Mouse (Mus musculus) embryonic stem cell, embryonic (primary cell): ENCODE results near the gene Atm.

Source experiments
- CTCF ChIA-PET, 4 experiments: fragments of 300-600 bp in 2 of 4; fragments of 350-600 bp in 2 of 4; sonication (Branson Sonifier 250); formaldehyde crosslinking; loops; one replicate each; lab custom pipeline; 2022; ENCODE audit warnings: inconsistent platforms in 2 of 4; lab: Charles Lee
- POLR2A ChIA-PET, 4 experiments: fragments of 300-600 bp in 2 of 4; fragments of 350-600 bp in 2 of 4; sonication (Branson Sonifier 250); formaldehyde crosslinking; loops; one replicate each; lab custom pipeline; 2022; ENCODE audit warnings: antibody characterized with exemption in 4 of 4, inconsistent platforms in 1 of 4; lab: Charles Lee

The Atm gene

DNA sequence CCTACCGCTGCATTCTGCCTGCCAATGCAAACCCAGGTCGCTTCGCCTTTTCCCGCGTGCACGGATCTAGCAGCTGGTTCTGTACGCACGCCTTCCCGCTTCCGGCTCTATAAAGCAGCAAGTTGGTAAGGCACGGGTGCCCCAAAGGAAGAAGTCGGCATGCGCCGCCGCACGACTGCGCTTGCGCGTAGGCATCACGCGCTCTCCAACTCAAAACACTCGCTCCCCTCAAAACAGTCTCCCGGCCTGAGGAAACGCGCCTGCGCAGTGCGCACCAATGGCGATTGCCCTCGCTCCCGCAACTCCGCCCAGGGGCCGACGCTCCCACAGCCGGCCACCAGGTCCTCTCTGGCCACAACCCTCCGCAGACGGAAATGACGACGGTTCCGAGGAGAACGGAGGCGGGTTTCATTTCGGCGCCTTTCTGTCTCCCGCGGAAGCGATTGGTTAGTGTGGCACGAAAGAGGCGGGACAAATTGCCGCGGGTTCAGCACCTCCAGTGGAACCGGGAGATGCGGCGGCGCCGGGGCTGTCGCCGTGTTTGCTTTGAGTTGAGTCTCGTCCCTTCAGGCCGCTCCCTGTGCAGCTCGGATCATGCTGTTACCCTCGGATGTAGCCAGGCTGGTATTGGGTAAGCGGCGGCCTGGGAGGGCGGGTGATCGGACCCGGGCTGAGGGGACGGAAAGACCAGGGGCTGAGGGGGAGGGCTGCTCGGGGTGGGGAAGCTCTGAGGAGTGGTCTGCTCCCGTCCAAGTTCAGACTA, at the start of gene Atm, which contains the start of gene Npat:
Atm (minus strand) TSS at position 183 of the 763 bp plus-strand sequence.
Npat (plus strand) TSS at position 490 of the 763 bp plus-strand sequence.
- POLR2A ChIA-PET = interaction anchor here in 3 of 4 experiments (0.5 to 2.9 kb wide), 25 partner anchors 9 to 584 kb away, joined by 3 to 14 read pairs (median 4); partner anchors contain the start of genes Acat1 (in 2 of the 3), Cul5 (in 1 of the 3) and Ddx10 (in 1 of the 3)
- CTCF ChIA-PET = no interaction called here

DNA sequence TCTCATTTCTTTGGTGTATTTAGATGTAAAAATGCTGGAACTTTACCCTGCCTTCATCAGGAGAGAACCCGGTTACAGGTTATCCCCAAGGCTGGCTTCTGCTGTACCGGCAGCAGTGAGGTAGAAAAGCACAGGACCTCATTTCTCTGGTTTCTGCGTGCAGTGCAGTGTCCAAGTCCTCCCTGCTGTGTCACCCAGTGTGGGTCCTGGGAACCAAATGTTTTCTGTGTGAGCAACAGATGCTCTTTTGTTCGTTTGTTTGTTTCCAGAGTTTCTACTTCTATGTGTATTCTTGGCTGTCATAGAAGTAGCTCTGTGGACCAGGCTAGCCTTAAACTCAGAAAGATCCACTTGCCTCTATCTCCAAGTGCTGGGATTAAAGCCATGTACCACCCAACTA, 45.3 kb upstream of the Atm start:
- CTCF ChIA-PET = interaction anchor here in 1 of 4 experiments (0.7 kb wide), 1 partner anchor 11 kb away, joined by 3 read pairs; no protein-coding TSS in a partner anchor
- POLR2A ChIA-PET = interaction anchor here in 1 of 4 experiments (1.0 to 1.4 kb wide), 2 partner anchors 11 to 13 kb away, joined by 3 to 4 read pairs; no protein-coding TSS in a partner anchor

DNA sequence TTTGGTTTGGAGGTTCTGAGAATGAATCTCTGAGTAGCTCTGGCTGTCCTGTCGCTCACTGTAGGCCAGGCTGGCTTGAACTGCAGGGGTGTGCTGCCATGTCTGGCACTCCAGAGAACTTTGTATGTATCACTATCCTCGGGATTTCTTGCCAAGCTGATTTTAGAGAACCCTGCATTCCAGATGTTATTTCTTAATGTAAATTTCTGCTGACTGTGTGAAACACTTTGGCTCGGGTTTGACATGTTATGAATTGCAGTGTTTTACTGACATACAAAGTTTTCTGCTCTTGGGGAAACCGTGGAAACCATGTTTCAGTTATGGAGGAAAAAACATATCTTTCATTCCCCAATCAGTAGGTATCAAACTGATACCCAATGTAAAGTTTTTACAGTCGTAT, 39.2 kb upstream of the Atm start:
- CTCF ChIA-PET = interaction anchor here in 2 of 4 experiments (0.7 to 1.2 kb wide), 2 partner anchors 19 to 35 kb away, joined by 3 read pairs; partner anchors contain the start of gene Acat1 (in 1 of the 2)
- POLR2A ChIA-PET = interaction anchor here in 2 of 4 experiments (0.9 to 2.2 kb wide), 6 partner anchors 8 to 23 kb away, joined by 3 to 7 read pairs (median 5); no protein-coding TSS in a partner anchor

DNA sequence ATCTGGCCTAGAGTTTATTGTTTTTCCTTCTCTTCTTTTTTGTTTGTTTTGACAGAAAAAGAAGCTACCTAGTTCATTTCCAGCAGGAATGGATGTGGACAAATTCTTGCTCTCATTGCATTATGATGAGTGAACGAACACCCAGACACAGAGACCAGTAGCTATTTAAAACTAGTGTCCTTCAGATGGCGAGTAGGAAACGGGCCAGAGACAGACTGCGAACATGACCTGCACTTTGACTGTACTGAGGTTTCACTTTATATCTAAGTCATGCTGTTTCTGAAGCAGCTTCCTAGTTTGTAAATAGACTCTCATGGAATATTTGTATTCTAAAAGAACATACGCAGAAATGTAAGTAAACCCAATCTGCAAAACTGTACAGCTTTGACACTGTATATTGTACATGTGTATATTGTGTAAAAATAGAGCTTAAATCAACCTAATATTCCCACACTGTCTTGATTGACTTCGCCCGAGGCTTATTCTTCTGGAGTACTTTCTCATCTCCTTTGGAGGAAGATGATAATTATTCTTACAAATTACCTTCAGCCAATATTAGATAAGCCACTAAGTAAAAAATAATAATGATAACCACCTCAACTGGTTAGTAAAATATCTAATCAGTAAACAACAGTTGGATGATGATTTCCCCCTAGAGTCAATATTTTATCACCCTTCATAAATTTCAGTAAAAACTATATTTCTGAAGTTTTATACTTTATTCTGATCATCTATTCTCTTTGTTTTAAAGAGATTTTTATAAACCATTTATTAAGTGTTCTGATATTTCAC, 36.2 kb upstream of the Atm start:
- ChIA-PET CTCF (interaction anchor here in 1 of 4 experiments (0.6 kb wide), 1 partner anchor 1005 kb away, joined by 5 read pairs; no protein-coding TSS in a partner anchor), POLR2A (interaction anchor here in 2 of 4 experiments (0.9 to 1.5 kb wide), 5 partner anchors 8 to 97 kb away, joined by 3 to 5 read pairs (median 3); partner anchors contain the start of gene Cul5 (in 1 of the 2))

DNA sequence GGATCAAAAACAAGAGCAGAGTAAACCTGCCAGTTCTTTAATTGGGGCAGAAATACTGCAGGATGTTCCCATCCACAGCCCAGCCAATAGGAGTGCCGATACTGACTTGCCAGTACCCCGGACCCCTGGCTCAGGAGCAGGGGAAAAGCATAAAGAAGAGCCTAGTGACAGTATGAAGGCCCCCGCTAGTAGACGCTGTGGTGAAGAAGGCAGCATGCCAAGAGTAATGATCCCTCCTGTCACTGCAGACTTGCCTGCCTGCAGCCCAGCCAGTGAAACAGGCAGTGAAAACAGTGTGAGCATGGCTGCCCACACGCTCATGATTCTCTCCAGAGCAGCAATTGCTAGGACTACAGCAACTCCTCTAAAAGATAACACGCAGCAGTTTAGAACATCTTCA, 34.1 kb upstream of the Atm start:
- POLR2A ChIA-PET = interaction anchor here in 2 of 4 experiments (1.0 to 1.3 kb wide), 3 partner anchors 9 to 39 kb away, joined by 3 to 7 read pairs (median 4); no protein-coding TSS in a partner anchor
- CTCF ChIA-PET = interaction anchor here in 2 of 4 experiments (0.5 to 0.7 kb wide), 2 partner anchors 9 to 22 kb away, joined by 3 read pairs; no protein-coding TSS in a partner anchor

DNA sequence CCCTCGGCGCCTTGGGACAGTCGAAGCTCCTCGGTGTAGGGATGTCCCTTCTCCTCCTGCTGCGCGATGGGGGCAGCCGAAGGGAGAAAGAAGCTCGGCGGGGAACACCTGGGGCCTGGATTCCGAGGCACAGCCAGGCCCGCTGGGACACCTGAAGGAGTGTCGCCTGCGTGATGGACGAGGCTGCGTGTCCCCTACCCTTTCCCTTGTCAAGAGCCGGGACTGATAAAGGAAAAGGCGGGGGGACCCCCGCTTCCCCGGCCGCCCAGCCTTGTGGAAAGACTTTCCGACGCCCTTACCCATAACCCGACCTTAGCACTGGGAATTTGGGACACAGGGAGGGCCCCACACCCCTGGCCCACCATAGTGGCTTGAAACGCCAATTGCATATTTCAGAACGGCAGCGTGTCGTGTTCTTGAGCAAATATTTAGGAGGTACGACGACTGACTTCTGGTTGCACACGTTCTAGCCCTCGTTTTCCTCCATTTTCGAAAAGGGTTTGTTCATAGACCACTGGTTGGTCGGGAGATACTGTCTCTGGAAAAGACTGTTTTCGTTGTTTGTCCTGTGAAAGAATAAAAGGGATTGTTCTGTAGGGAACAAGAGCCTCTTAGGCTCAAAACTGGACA, 911 bp upstream of the Atm start:
- ChIA-PET POLR2A (interaction anchor here in 2 of 4 experiments (0.6 to 2.9 kb wide), 11 partner anchors 16 to 133 kb away, joined by 3 to 14 read pairs (median 5); partner anchors contain the start of genes Acat1 (in 1 of the 2) and Cul5 (in 1 of the 2)), CTCF (no interaction called here)

DNA sequence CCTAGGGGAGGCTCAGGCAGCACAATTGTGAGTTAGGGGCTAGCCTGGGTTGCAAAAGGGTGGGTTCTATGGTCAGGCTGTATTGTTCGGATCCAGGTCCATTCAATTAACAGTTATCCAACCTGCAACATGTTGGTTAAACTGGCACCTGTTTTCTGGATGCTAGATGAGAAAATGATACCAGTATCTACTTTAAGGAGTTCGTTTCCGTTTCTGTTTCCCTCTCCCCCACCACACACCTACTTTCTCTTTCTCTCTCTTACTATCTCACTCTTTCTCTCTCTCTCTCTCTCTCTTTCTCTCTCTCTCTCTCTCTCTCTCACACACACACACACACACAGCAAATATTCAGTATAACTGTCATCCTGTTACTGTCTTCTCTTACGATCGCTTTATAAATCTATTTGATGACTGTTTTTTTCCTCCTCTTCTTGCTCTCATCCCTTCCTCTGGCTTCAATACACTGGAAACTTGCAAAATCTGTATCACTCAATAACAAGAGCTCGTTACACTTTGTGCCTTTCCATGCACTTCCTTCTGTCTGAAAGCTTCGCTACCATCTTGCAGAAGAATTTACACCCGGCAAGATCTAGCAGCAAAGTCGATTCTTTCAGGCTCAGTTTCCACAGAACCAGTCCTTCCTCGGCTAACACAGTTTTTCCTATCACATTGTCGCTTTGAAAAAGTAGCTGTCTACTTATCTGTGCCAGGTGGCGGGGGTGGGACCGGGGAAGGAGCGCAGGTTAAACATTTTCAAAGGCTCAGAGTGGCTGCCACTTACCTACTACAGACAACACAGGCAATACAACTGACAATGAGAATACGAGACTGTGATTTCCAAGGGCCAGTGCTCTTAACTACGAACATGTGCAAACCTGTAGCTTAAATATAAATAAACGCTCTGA, 872 bp downstream of the Atm start:
- ChIA-PET CTCF (interaction anchor here in 1 of 4 experiments (0.6 kb wide), 1 partner anchor 137 kb away, joined by 4 read pairs; no protein-coding TSS in a partner anchor), POLR2A (interaction anchor here in 3 of 4 experiments (0.5 to 2.9 kb wide), 23 partner anchors 8 to 585 kb away, joined by 3 to 14 read pairs (median 4); partner anchors contain the start of genes Acat1 (in 1 of the 3), Cul5 (in 1 of the 3), Ddx10 (in 1 of the 3) and Slc35f2 (in 1 of the 3))

DNA sequence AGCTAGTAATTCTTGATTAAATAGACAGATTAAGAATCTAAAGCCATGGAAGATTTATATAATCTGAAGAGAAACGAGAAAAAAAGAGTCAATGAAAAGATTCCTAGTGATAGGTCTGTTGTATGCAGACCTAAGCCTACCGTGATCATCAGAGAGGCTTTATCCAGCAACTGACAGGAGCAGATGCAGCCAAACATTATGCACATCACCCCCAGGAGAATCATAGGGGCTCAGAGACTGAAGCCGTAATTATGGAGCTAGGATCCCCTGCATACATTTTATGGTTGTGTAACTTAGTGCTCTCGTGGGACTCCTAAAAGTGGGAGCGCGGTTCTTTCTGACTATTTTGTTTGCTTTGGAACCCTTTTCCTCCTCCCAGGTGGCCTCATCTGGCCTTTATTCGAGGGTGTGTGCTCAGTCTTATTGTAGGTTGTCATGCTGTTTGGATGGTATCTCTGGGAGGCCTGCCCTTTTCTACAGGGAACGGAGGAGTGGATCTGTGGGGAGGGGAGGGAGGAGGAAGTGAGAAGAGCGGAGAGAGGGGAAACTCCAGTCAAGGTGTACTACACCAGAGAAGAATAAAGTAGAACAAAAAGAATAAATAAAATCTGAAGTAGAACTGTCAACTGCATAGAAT, 19.0 kb downstream of the Atm start:
- ChIA-PET CTCF (no interaction called here), POLR2A (no interaction called here)

DNA sequence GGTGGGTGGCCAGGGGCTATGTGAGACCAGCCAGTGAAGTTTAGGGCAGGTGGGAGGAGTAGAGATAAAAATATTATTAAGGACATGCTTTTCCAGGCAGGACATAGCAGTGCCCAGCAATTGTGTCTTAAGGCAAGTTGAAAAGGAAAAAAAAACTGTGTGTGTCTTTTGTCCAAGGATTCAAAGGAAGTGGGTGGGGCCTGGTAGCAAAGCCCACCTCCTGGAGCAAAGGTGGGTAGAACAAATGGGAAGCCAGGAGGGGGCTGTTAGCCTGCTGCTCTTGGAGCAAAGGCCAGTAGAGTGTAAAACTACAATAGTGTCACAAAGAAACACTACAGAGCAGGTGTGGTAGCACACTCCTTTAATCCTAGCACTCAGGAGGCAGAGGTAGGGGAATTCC, 22.4 kb downstream of the Atm start:
- CTCF ChIA-PET = no interaction called here
- POLR2A ChIA-PET = interaction anchor here in 1 of 4 experiments (0.8 kb wide), 1 partner anchor 42 kb away, joined by 3 read pairs; no protein-coding TSS in a partner anchor

DNA sequence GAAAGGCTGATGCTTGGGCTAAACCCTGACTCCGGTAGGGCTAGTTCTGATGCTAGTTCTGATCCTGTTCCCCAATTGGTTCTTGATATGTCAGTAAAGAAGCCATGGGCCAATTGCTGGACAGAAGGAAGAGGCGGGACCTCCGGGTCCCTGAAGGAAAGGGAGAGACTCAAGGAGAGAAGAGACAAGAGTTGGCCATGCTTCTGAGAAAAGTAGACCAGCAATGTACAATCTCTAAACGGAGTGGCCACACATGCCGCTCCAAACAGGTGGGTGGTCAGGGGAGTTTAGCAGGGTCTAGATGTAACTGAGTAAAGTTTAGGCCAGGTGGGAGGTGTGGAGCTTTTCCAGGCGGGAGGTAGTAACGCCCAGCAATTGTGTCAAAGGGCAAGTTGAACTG, 28.5 kb downstream of the Atm start:
- ChIA-PET POLR2A (interaction anchor here (0.6 to 2.0 kb wide), 12 partner anchors 15 to 522 kb away, joined by 3 to 14 read pairs (median 4); partner anchors contain the start of genes Atm (in 2 of the 4), Npat (in 2 of the 4) and Acat1 (in 1 of the 4)), CTCF (interaction anchor here in 1 of 4 experiments (0.6 kb wide), 1 partner anchor 160 kb away, joined by 4 read pairs; no protein-coding TSS in a partner anchor)

DNA sequence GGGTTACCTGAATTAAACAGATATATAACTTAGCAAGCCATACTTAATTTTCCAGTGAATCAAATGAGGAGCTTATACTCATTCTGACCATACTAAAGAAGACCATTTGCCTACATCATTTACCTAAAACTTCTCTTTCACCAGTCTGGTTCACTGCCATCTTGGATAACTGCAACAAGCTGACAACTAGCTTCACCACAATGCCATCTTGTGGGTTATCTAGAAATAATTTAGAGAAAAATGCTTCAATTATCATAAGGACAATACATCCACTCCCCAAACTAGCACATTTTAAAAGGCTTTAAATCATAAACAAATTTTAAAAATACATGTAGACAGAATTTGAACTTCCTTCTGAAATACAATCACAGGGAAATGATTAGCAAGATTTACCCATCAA, 50.7 kb downstream of the Atm start:
- POLR2A ChIA-PET = interaction anchor here in 1 of 4 experiments (1.0 kb wide), 1 partner anchor 23 kb away, joined by 3 read pairs; no protein-coding TSS in a partner anchor
- CTCF ChIA-PET = no interaction called here

DNA sequence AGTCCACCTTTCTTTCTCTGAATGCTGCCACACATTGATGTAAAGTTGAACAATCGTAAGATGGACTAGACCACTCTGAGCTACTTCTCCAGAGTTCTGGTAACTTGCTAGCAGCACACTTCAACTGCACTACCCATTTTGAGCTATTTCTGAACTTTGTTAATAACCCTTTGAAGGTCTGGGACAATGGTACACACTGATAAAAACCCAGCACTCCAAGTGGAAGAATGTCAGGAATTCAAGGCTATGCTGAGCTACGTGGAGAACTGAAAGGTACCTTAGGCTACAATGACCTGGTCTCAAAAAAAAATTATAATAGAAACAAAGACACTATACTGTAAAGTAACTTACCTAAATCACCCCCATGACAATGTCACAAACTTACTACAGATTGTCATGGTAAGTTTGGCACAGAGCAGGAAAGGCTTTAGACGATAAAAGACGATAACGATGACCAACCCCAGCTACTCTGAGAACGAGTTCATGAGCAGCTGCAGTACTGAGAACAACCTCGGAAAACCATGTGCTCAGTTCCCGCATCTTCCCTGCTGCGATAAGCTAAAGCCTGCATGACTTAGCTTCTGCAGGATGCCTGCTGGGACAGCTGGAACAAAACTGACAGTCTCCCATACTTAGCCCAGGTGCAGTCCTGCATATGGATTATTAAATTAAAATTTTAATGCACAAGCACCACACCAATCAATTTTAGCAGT, 63.6 kb downstream of the Atm start:
- POLR2A ChIA-PET = interaction anchor here in 1 of 4 experiments (0.6 kb wide), 1 partner anchor 14 kb away, joined by 7 read pairs; no protein-coding TSS in a partner anchor
- CTCF ChIA-PET = no interaction called here

DNA sequence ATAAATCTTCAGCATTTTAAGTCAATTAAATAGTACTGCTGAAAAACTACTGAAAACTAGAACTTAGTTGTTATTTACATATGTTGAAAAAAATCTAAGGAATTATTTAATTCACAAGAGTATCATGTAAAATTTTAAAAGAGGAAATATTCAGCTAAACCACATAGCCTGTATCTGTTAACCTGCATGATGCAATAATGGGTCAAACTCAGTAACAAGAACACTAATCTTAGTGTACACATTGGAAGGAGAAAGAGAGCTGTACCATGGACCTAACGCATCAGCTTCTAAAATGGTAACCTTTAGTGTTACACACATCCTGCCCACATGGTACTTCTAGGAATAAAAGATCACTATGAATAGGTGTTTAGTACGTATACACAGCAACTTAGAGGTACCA, 84.5 kb downstream of the Atm start:
- POLR2A ChIA-PET = interaction anchor here in 1 of 4 experiments (1.0 kb wide), 1 partner anchor 47 kb away, joined by 3 read pairs; no protein-coding TSS in a partner anchor
- CTCF ChIA-PET = interaction anchor here in 1 of 4 experiments (0.7 kb wide), 1 partner anchor 23 kb away, joined by 3 read pairs; no protein-coding TSS in a partner anchor

DNA sequence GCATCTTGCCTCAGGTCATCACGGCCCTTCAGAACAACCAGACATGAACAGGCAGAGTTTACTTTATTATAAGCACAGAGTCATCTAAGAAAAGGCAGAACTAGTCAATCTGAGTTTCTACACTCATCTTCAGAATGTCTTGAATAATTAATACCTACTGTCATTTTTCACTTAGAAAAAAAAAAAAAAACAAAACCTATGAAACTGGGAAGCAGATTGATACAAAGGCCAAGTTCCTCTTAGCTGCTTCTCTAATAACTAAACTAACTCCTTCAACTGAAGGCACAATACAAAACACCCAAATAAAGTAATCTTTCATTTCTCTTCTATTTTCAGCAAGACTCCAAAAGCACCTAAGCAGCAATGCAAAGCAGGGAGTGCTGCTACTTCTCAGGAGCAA, 85.9 kb downstream of the Atm start:
- CTCF ChIA-PET = no interaction called here
- POLR2A ChIA-PET = interaction anchor here in 1 of 4 experiments (1.2 kb wide), 1 partner anchor 217 kb away, joined by 3 read pairs; no protein-coding TSS in a partner anchor

DNA sequence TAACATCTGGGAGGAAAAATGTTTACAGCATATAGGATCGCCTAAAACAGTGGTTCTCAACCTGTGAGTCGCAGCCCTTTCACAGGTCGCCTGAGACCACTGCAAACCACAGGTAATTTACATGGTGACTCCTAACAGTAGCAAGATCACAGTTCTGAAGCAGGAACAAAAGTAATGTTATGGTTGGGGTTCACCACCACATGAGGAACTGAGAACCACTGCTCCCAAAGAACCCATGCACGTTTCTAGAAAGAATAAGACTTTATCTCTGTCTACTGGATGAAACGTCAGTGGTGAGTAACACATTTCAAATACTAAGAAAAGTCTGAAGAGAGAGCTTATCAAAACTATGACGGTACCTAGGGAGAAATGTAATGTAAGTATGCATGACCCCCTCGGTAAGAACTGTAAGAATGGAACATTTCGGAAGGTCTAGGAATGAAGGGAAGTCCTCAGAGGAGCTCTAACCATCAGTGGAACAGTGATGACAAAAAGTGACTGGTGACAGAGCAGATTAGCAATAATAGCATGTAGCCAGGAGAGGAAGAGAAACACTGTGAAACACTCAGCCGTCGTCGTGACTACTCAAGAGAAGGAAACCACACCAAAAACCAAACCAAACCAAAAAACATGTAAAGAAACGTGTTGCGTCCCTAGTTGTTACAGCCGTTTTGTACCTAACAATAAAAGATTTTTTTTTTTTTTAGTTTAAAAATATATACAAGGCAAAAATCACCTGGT, 100.5 kb downstream of the Atm start:
- CTCF ChIA-PET = no interaction called here

More for the DNA sequence above, 100.5 kb downstream of the Atm start:
- POLR2A ChIA-PET = no interaction called here
